Mouse (Mus musculus): ENCODE data around the gene Inf2. TPM values are rescaled to one million over a fixed set of nuclear protein-coding genes. Genes with fewer than 3 reads are reported as not detected.

Inf2 gene
- total and polyA plus RNA-seq, 2 experiments from 2014 or later = 1.4 to 5.9 TPM

DNA sequence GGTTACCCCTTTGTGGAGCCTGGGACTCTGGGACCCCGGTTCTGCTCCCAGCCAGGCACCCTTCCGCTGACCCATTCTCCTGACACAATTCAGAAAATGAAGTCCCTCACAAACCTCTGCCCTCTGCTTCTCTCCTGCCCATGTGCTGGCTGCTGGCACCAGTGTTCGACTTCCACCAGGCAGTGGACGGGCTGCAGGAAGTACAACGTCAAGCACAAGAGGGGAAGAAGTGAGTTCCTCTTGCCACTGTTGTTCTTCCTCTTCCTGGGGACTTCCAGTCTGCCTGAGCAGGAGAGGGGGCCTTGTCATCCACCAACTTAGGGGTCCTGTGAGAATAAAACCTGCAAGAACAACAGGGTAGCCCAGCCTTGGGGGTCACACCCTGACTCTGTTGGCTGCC lies 44.3 kb downstream of the Inf2 start:
- 84% methylated on average over 5 of the region's 5 CpGs for WGBS
- H3K4me3 ChIP-seq (ENCODE audit: low read length) = no peak overlapping the region
- DNase-seq (ENCODE audit: low spot score) = no peak
- no peaks in the 10 kb centered on the region for H3K36me3 ChIP-seq (ENCODE audit: insufficient read depth, low read length)
- H3K9me3 ChIP-seq (ENCODE audit: low read length) = no peaks in the 10 kb centered on the region
- no peaks in the 10 kb centered on the region for H3K27me3 ChIP-seq (ENCODE audit: insufficient read depth, low read length)
- no peak overlapping the region for H3K4me2 ChIP-seq (ENCODE audit: low read depth, low read length)
- peaks cover 7% of the 10 kb centered on the region; the same call in 1 of the 2 replicates for H3K4me1 ChIP-seq (ENCODE audit: insufficient read depth, low read length)
- H3K9ac ChIP-seq (replicated peaks; ENCODE audit: low read length) = no peak overlapping the region
- no peak for TF ChIP-seq CTCF (IDR thresholded peaks at IDR 0.05; ENCODE audit: low read depth)
- no peak overlapping the region for H3K27ac ChIP-seq
- ATAC-seq = no peak

DNA sequence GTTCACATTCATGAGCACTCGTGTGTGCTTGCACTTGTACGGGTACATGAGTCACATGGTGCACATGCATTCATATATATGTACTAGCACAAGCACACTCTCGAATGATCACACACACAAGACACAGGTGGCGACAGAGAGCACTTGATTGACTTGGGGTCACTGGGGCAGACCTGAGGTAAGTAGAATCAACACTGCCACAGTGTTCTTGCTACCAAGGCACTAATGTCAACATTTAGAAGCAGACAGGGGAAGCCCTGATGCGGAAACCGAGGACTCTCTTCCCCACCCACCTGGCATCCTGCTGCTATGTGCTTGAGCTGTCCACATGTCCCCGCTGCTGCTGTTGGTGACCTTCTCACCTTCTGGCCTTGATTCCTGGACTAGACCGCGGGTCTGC lies 45.1 kb downstream of the Inf2 start:
- H3K4me2 ChIP-seq (ENCODE audit: low read depth, low read length) = no peak overlapping the region
- no peaks in the 10 kb centered on the region for H3K36me3 ChIP-seq (ENCODE audit: insufficient read depth, low read length)
- TF ChIP-seq CTCF (IDR thresholded peaks at IDR 0.05; ENCODE audit: low read depth) = no peak
- H3K27me3 ChIP-seq (ENCODE audit: insufficient read depth, low read length) = no peaks in the 10 kb centered on the region
- H3K4me3 ChIP-seq (ENCODE audit: low read length) = no peak overlapping the region
- no peaks in the 10 kb centered on the region for H3K9me3 ChIP-seq (ENCODE audit: low read length)
- 72% methylated on average over 9 of the region's 9 CpGs for WGBS
- H3K9ac ChIP-seq (replicated peaks; ENCODE audit: low read length) = no peak overlapping the region
- H3K27ac ChIP-seq = no peak overlapping the region
- DNase-seq (ENCODE audit: low spot score) (no peak), ATAC-seq (no peak)
- H3K4me1 ChIP-seq (ENCODE audit: insufficient read depth, low read length) = peaks cover 7% of the 10 kb centered on the region; the same call in 1 of the 2 replicates

DNA sequence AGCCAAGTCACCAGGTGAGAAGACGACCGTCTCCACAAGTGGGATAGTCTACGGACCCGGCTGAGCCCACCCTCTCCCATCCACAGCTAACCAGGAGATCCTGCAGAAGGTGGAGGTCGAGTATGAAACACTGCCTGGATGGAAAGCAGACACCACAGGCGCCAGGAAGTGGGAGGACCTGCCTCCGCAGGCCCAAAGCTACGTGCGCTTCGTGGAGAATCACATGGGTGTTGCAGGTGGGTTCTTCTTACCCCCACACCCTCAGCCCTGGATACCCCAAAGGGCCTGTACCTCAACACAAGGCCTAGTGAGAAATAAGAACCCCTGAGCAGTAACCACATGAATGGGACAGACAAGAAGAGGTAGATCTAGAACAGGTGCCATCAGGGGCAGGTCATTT lies 50.9 kb downstream of the Inf2 start:
- Histone ChIP-seq H3K9me3 (ENCODE audit: low read length) (no peaks in the 10 kb centered on the region), H3K4me3 (ENCODE audit: low read length) (no peak overlapping the region), H3K36me3 (ENCODE audit: insufficient read depth, low read length) (no peaks in the 10 kb centered on the region), H3K27ac (no peak overlapping the region), H3K4me1 (ENCODE audit: insufficient read depth, low read length) (no peaks in the 10 kb centered on the region), H3K27me3 (ENCODE audit: insufficient read depth, low read length) (no peaks in the 10 kb centered on the region), H3K4me2 (ENCODE audit: low read depth, low read length) (no peak overlapping the region), H3K9ac (replicated peaks; ENCODE audit: low read length) (no peak overlapping the region)
- ATAC-seq = no peak
- 86% methylated on average over 10 of the region's 10 CpGs for WGBS
- no peak for TF ChIP-seq CTCF (IDR thresholded peaks at IDR 0.05; ENCODE audit: low read depth)
- no peak for DNase-seq (ENCODE audit: low spot score)

DNA sequence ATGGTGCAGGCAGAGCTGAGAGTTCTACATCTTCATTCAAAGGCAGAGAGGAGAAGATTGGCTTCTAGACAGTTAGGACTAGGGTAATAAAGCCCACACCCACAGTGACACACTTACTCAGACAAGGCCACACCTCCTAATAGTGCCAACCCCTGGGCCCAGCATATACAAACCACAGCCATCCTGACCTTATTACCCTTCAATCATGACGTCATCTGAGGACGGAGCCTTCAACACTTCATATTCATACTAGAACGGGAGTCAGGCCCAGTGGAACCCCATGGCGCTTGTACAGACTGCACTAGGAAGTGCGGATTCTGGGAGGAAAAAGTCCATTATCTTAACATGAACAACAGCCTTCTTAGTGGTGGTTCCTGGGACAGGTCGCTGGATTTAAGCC lies 54.5 kb downstream of the Inf2 start:
- no peak for TF ChIP-seq CTCF (IDR thresholded peaks at IDR 0.05; ENCODE audit: low read depth)
- Histone ChIP-seq H3K4me1 (ENCODE audit: insufficient read depth, low read length) (peaks cover 8% of the 10 kb centered on the region; the same call in 1 of the 2 replicates), H3K27ac (no peak overlapping the region), H3K9ac (replicated peaks; ENCODE audit: low read length) (no peak overlapping the region), H3K4me3 (ENCODE audit: low read length) (no peak overlapping the region), H3K27me3 (ENCODE audit: insufficient read depth, low read length) (no peaks in the 10 kb centered on the region), H3K4me2 (ENCODE audit: low read depth, low read length) (no peak overlapping the region), H3K36me3 (ENCODE audit: insufficient read depth, low read length) (0 out of 2 replicates have a peak, but pooled peaks cover 4% of the 10 kb centered on the region), H3K9me3 (ENCODE audit: low read length) (no peaks in the 10 kb centered on the region)
- 94% methylated on average over 6 of the region's 6 CpGs for WGBS
- ATAC-seq (no peak), DNase-seq (ENCODE audit: low spot score) (no peak)

DNA sequence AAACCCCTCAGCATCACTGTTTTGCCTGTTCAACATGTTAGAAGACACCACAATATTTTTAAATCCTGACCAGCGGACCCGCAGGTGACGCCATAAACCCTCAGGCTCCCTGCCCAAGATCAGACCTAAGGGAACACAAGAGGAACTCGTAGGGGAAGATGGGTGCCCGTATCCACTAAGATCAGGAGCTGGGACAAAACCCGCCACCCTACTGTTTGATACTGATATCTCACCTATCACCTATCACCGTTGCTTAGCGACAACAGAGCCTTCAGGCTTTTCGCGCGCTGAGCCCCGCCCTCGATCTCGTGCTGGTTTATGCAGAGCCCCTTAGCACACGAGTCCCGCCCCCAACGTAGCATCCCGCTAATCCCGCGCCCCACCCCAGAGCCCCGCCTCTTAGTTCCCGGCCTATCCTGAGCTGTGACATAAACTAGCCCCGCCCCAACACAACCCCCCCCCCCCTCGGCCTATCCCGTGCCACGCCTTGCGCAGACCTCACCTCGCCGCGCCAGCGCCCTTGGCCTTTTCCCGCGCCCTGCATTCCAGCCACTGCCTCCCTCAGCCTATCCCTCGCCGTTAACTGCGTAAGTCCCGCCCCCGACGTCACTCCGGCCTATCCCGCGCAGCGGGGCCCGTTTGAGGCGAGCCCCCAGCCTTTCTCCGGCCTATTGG lies 55.7 kb downstream of the Inf2 start, which contains the start of gene Siva1:
Gene Siva1 (plus strand): TSS at position 500 of the 675 bp plus-strand sequence.
- Histone ChIP-seq H3K36me3 (ENCODE audit: insufficient read depth, low read length) (peaks cover 9% of the 10 kb centered on the region; the same call in 1 of the 2 replicates), H3K9me3 (ENCODE audit: low read length) (no peaks in the 10 kb centered on the region), H3K9ac (replicated peaks; ENCODE audit: low read length) (peak within 1 kb of the TSS; percentile 68), H3K27me3 (ENCODE audit: insufficient read depth, low read length) (no peaks in the 10 kb centered on the region), H3K4me3 (ENCODE audit: low read length) (peak within 1 kb of the TSS; percentile 67), H3K4me1 (ENCODE audit: insufficient read depth, low read length) (peaks cover 8% of the 10 kb centered on the region; the same call in 1 of the 2 replicates), H3K4me2 (ENCODE audit: low read depth, low read length) (peak within 1 kb of the TSS; percentile 91), H3K27ac (peak within 1 kb of the TSS; percentile 85)
- peak; percentile 31 for TF ChIP-seq CTCF (IDR thresholded peaks at IDR 0.05; ENCODE audit: low read depth)
- ATAC-seq = peak; percentile 97
- WGBS = 1% methylated on average over 42 of the region's 46 CpGs
- DNase-seq (ENCODE audit: low spot score) = peak; percentile 99

DNA sequence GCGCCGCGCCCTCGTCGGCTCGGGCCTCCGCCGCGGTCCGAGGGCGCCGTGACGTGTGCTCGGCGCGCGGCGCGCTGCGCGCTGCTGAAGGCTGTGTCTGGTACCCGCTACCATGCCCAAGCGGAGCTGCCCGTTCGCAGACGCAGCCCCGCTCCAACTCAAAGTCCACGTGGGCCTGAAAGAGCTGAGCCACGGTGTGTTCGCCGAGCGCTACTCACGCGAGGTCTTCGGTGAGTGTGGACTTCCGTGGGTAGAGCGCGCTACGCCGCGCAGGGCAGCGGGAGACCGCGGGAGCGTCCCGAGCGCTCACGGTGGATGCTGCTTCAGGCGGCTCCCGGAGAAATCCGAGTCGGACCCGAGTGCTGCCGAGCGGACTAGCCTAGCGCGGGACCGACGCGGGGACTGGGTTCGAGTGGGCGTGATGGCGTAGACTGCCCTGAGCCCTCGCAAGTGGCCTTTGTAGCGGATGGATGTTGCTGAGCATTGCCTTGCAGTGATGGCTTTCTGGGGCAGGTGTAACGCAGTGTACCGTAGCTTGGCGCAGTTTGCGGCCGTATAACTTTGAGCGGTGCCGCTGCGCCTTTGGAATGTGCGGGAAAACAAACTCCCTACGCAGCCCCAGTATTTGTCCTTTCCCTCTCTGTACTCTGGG lies 56.4 kb downstream of the Inf2 start:
- DNase-seq (ENCODE audit: low spot score) (no peak), ATAC-seq (no peak)
- peaks cover 8% of the 10 kb centered on the region; the same call in 1 of the 2 replicates for H3K4me1 ChIP-seq (ENCODE audit: insufficient read depth, low read length)
- no peaks in the 10 kb centered on the region for H3K9me3 ChIP-seq (ENCODE audit: low read length)
- peak overlapping the region; percentile 91 for H3K4me2 ChIP-seq (ENCODE audit: low read depth, low read length)
- TF ChIP-seq CTCF (IDR thresholded peaks at IDR 0.05; ENCODE audit: low read depth) = no peak
- peak overlapping the region; percentile 68 for H3K9ac ChIP-seq (replicated peaks; ENCODE audit: low read length)
- H3K36me3 ChIP-seq (ENCODE audit: insufficient read depth, low read length) = peaks cover 9% of the 10 kb centered on the region; the same call in 1 of the 2 replicates
- H3K27me3 ChIP-seq (ENCODE audit: insufficient read depth, low read length) = no peaks in the 10 kb centered on the region
- WGBS = under 1% methylated on average over 75 of the region's 75 CpGs
- H3K27ac ChIP-seq = peak overlapping the region; percentile 85
- peak overlapping the region; percentile 67 for H3K4me3 ChIP-seq (ENCODE audit: low read length)
